Mouse (Mus musculus): ENCODE measurements at regions not wholly inside any gene's neighbourhood (a gene's known extent, or its start where the extent isn't known, plus 50 kb on each side); places are given as distances from the start of the nearest gene placed in this dataset.

GRCm38 (mm10) chr10:17559370-17559955 lies 163.6 kb upstream of the Cited2 start:
- DNase-seq (ENCODE audit: low spot score), result no peak

GRCm38 (mm10) chr10:17559980-17560379 lies 163.0 kb upstream of the Cited2 start:
- no peak for DNase-seq (ENCODE audit: low spot score)

DNA sequence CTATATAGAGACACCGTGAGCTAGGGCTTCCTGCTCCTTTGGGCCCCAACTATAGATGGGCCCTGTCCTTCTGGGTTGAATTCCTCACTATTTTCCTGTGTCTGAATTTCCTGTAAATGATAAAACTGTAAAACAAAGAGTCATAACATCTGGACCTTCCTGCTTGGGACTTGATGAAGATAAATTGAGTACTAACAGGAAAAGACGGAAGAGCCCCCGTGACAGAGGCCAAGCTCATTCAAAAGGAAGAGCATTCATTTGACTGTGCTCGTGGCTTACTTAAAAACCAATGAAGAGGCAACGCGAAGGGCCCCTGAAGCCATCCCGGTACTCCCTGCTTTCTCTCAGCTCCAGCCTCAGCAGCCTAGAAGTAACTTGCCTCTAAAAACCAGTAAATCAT lies 161.6 kb upstream of the Cited2 start:
- no peak for DNase-seq (ENCODE audit: low spot score)

- DNase-seq (ENCODE audit: low spot score), result no peak
Measured at GRCm38 (mm10) chr10:17561977-17562376, 161.0 kb upstream of the Cited2 start.

DNA sequence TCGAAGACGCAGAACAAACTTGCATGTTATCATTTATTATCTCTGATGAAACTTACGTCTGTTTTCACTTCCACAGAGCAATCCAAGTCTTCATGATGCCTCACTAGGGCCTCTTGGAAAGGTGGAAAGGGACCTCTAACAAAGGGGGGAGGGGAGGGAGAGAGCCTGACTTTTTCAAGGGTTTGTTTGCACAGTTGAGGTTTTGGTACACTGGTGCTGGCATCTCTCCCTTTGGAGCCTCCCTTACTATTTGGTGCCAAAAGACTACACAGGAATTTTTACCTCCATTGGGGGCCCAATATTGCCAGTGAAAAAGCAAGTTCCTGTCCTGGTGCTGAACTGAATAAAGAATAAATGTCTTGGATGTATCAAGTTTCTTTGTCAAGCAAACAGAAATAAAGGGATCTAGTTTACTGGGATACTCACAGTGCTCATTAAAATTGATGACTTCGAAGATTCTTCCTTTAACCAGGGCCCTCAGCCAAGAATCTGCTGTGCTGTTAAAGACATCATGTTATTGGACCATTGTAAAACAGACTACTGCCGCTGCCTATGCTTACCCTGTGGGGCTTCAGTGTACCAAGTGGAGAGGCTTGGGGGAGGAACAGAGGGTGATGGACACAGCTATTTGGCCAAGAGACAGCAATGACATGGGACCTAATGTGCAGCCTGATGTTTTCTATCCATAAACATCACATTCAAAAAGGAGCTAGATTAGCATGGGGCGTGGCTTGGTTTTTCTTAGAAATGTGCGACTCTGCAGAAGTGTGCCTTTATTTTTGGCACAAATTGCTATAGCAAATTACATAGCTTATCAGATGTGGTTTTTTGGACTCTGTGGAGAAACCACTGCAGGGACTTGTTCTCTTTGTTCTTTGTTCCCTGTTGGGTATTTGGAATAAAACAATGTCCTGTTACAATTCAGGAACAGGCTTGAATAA lies 160.3 kb upstream of the Cited2 start:
- no peak for DNase-seq (ENCODE audit: low spot score)

GRCm38 (mm10) chr10:17563351-17563749 lies 159.7 kb upstream of the Cited2 start:
- no peak for DNase-seq (ENCODE audit: low spot score)

GRCm38 (mm10) chr10:17564895-17565620 lies 158.0 kb upstream of the Cited2 start:
- DNase-seq (ENCODE audit: low spot score), result no peak

DNA sequence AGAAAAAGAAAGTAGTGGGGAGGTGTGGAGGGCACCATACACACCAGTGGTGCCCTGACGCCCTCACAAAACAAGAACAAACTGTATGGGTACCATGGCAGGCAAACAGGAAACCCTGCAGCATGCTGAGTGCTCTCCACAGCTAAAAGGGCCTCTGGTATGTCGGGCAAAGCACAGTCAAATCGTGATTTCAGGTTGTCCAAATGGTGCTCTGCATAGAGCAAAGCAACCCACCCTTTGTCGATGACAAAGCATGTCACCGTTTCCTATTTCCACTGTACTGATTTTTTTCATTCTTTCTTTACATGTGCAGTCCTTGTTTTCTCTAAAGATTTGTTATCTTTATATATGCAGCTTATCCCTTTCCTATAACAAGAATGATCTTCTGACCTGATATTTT lies 156.0 kb upstream of the Cited2 start:
- DNase-seq (ENCODE audit: low spot score), result no peak

GRCm38 (mm10) chr10:17567631-17568030 lies 155.4 kb upstream of the Cited2 start:
- DNase-seq (ENCODE audit: low spot score), result no peak

GRCm38 (mm10) chr10:17569577-17570113 lies 153.4 kb upstream of the Cited2 start:
- no peak for DNase-seq (ENCODE audit: low spot score)

DNA sequence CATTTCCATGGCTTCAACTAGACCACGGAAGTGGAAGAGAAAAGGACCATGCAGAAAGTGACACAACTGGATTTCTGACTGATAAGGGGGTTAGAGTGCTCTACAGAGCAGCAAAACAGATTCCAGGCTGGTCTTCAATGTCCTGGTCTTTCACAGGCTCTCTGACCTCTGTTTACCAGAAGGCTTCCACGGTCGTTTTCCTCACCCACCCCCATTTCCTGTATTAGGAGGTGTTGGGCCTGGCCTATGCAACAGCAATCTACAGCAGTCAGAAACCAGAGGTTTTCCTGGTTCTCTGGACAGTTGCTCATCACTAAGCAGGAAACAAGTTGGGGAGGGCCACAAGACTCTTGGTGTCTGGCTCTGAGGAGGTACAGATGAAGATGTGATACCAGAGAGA lies 148.1 kb upstream of the Cited2 start:
- no peak for DNase-seq (ENCODE audit: low spot score)

DNA sequence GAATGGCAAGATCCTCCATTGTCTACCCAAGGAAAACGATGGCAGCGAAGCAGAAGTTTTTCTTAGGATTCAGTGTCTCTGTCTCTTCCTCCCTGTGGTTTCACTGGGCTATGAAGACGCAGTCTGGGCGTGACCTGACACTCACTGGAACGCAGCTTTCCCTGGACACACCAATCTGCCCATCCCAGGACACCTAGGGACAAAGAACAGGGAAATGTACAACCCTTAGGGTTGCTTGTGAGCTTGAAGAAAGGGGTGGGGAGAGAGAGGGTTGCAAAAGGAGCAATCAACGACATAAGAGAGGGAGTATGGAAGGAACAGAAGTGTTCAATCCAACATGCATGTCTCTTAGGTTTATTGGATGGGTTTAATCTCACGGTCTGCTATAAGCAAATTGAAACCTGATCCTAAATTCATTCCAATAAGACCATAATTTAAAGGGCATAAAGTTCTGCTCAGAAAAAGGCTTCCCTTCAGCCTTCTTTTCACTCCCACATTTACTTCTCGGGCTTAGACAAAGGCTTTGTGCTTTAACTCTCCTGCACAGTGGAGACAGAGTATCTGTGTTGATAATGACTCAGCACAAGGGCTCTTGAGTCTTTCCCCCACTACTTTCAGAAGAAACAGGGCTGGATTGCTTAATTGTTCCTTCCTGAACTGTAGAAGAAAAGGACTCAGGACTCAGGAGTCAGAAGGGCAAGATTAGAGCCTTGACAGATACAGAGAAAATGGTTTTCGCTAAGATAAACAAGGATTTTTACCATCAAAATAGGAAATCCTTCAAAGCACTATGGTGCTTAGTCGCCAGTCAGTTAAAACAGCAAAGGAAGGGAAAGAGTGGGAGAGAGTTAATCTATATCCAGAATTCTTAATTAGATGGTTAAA lies 147.3 kb upstream of the Cited2 start:
- DNase-seq (ENCODE audit: low spot score), result no peak

DNA sequence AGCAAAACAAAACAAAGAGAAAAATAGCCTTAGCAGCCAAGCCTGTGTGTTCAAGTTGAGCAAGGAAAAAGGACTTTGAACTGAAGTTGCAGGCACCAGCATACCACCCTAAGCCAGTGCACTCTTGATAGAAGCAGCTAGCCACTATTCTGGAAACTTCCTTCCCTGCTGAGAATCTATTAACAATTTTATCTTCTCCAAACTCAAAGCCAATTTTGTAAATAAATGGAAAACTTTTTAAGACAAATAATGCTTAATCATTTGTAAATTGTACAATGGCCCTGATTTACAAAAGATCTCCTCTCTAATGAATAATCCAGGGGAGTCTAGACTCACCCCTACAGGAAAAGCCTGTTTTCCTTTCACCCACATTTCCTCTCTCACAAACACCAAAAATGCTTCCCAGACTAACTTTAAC lies 146.7 kb upstream of the Cited2 start:
- DNase-seq (ENCODE audit: low spot score), result no peak

DNA sequence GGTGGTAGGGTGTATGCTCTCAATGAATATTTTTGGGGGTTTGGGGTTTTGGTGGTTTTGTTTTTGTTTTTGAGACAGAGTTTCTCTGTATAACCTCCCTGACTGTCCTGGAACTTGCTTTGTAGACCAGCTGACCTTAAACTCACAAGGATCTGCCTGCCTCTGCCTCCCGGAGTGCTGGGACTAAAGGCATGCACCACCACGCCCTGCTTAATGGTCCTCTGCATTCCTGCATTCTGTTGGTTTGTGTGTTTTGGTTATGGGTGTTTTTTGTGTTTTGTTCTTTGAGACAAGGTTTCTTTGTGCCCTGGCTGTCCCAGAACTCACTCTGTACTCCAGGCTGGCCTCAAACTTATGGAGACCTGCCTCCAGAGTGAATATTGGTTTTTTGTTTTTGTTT lies 143.6 kb upstream of the Cited2 start:
- DNase-seq (ENCODE audit: low spot score), result no peak

- DNase-seq (ENCODE audit: low spot score), result no peak
Measured at GRCm38 (mm10) chr10:17584842-17585241, 138.2 kb upstream of the Cited2 start.

DNA sequence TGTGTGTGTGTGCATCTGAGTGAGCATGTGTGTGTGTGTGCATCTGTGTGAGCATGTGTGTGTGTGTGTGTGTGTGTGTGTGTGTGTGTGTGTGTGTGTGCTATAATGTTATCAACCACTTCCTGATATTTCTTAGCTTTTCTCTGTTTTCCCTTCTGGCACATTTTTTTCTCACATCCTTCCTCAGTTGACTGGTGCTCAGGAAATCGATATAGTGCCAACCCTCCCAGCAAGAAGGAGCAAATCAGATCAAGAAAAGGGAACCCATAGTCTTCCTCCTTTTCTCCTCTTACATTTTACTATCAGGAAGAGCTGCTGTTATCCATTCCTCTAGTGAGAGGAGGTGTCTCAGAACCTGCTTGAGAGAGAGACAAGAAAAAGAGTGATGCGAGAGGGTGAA lies 136.1 kb upstream of the Cited2 start:
- no peak for DNase-seq (ENCODE audit: low spot score)

GRCm38 (mm10) chr10:17589136-17589535 lies 133.9 kb upstream of the Cited2 start:
- DNase-seq (ENCODE audit: low spot score), result no peak

DNA sequence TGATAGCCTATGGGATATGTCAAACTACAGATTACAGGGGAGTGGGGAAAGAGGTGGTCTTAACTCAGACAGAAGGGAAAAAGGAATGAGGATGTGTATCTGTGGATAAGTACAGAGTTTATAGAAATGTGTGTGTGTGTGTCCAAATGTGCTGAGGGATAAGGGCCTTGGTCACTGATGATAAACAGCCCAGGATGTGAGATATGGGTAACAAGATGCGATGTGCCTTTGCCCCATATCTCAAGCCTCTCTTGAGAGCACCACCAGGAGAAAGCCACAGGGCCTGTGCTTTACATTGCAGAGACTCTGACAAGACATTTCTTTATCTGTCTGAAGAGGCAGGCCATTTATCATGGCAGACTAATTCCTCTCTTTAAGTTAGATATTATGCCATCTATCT lies 132.8 kb upstream of the Cited2 start:
- DNase-seq (ENCODE audit: low spot score), result no peak

DNA sequence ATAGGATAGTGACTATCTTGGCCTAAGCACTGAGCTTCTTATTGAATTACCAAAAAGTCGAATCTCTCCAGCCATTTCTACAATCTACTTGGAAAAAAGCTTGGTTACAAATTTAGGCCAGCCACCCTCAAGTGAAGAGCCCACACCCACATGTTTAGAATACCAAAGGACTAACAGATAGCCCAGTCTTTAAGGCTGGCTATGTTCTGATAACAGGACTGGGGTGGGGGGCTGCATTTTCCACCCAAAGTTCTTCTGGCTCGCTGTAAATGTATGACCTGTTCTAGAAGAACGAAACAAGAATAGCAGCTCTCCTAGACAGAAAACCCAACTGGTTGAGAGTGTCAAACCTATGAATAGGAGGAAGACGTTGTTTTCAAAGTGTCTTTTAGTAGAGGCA lies 130.6 kb upstream of the Cited2 start:
- DNase-seq (ENCODE audit: low spot score), result no peak

GRCm38 (mm10) chr10:17596126-17596525 lies 126.9 kb upstream of the Cited2 start:
- no peak for DNase-seq (ENCODE audit: low spot score)

- DNase-seq (ENCODE audit: low spot score), result no peak
Measured at GRCm38 (mm10) chr10:17596743-17597142, 126.3 kb upstream of the Cited2 start.

- DNase-seq (ENCODE audit: low spot score), result peak; percentile 52
Measured at GRCm38 (mm10) chr10:17599246-17599645, 123.8 kb upstream of the Cited2 start.

Measured in urinary bladder, postnatal 25 days (tissue).